Mouse (Mus musculus) stomach, embryonic 15.5 days (tissue): ENCODE measurements around the gene Htt. TPM values are rescaled to one million over a fixed set of nuclear protein-coding genes. Genes with fewer than 3 reads are reported as not detected.
"Not testable (repeated sequence)": the region's sequence is repeated elsewhere in the genome, so short reads cannot be mapped to it uniquely, and the experiment has no call there.

ENCODE experiments used
- ATAC-seq: fragments of 200-750 bp; cut with Nextera tagmentation; 2 replicates; pipeline ENCODE4 v1.8.0; 2017; ENCODE audit warnings: low read depth, moderate number of reproducible peaks, moderate TSS enrichment; ENCODE audit not compliant: insufficient read depth, low FRiP score
- H3K27ac ChIP-seq: fragments of 300-500 bp; sonication (generic); 2 replicates; pipeline ENCODE4 v1.5.1; 2015; ENCODE audit warnings: mild to moderate bottlenecking, inconsistent platforms
- H3K27me3 ChIP-seq: fragments of 300-500 bp; sonication (generic); replicated peaks from 2 replicates; pipeline ENCODE4 v1.6.1; 2015; ENCODE audit warnings: inconsistent platforms
- H3K36me3 ChIP-seq: fragments of 300-500 bp; sonication (generic); 2 replicates; pipeline ENCODE4 v1.6.1; 2015; ENCODE audit warnings: inconsistent platforms
- H3K4me1 ChIP-seq: fragments of 300-500 bp; sonication (generic); 2 replicates; pipeline ENCODE4 v1.6.1; 2015; ENCODE audit warnings: inconsistent platforms
- H3K4me2 ChIP-seq: fragments of 300-500 bp; sonication (generic); 2 replicates; pipeline ENCODE4 v1.6.1; 2015; ENCODE audit warnings: mild to moderate bottlenecking, inconsistent platforms
- H3K4me3 ChIP-seq: fragments of 300-500 bp; sonication (generic); replicated peaks from 2 replicates; pipeline ENCODE4 v1.5.1; 2015; ENCODE audit warnings: inconsistent platforms
- H3K9ac ChIP-seq: fragments of 300-500 bp; sonication (generic); 2 replicates; pipeline ENCODE4 v1.6.1; 2015; ENCODE audit warnings: inconsistent platforms
- H3K9me3 ChIP-seq: fragments of 300-500 bp; sonication (generic); 2 replicates; pipeline ENCODE4 v1.6.1; 2016; ENCODE audit warnings: inconsistent platforms
- WGBS: fragments of 180-500 bp; shearing (Covaris S2); methylation state at CpG from one replicate; pipeline ENCODE4 v1.1.7; 2015; 5-methylcytosine and 5-hydroxymethylcytosine counted together
- polyA plus RNA-seq: library from polyadenylated mRNA; unstranded; fragments of >200 nt; fragmentation: Nextera tagmentation; extraction: Ambion mirVana; gene quantifications from 2 replicates; pipeline ENCODE4 v1.2.1, GENCODE M21; 2015

The Htt gene
- polyA plus RNA-seq = 11.9 TPM in 2 replicates

- peaks cover 7% of the 10 kb centered on the region for H3K4me1 ChIP-seq
- ATAC-seq = peak; percentile 97
Observed at GRCm38 (mm10) chr5:34761509-34761908, at the start of gene Htt. Gene Htt (plus strand): TSS chr5:34761740.

GRCm38 (mm10) chr5:34714371-34714770 is 47.2 kb upstream of the Htt start:
- H3K4me1 ChIP-seq, H3K36me3 ChIP-seq, H3K4me2 ChIP-seq, ATAC-seq, H3K27me3 ChIP-seq, H3K27ac ChIP-seq, H3K9me3 ChIP-seq, H3K9ac ChIP-seq, H3K4me3 ChIP-seq: not testable (repeated sequence)
- WGBS = 66% methylated on average over 3 of the region's 3 CpGs

More at GRCm38 (mm10) chr5:34761509-34761908, at the start of gene Htt:
- WGBS = under 1% methylated on average over 35 of the region's 35 CpGs
- Histone ChIP-seq H3K9me3 (no peaks in the 10 kb centered on the region), H3K36me3 (no peaks in the 10 kb centered on the region), H3K27me3 (no peaks in the 10 kb centered on the region), H3K9ac (peak within 1 kb of the TSS; percentile 74), H3K4me2 (peak within 1 kb of the TSS; percentile 89), H3K4me3 (peak within 1 kb of the TSS; percentile 67), H3K27ac (peak within 1 kb of the TSS; percentile 91)

GRCm38 (mm10) chr5:34714816-34715215 is 46.7 kb upstream of the Htt start:
- no peaks in the 10 kb centered on the region for H3K36me3 ChIP-seq
- H3K27me3 ChIP-seq = no peaks in the 10 kb centered on the region
- 78% methylated on average over 5 of the region's 5 CpGs for WGBS
- no peaks in the 10 kb centered on the region for H3K4me1 ChIP-seq
- ATAC-seq = no peak
- no peak overlapping the region for H3K9ac ChIP-seq
- H3K27ac ChIP-seq = no peak overlapping the region
- H3K9me3 ChIP-seq = no peaks in the 10 kb centered on the region
- no peak overlapping the region for H3K4me3 ChIP-seq
- no peak overlapping the region for H3K4me2 ChIP-seq

GRCm38 (mm10) chr5:34729141-34729540 is 32.4 kb upstream of the Htt start:
- Histone ChIP-seq H3K9ac (no peak overlapping the region), H3K27ac (no peak overlapping the region), H3K9me3 (no peaks in the 10 kb centered on the region), H3K4me1 (no peaks in the 10 kb centered on the region), H3K36me3 (no peaks in the 10 kb centered on the region), H3K27me3 (no peaks in the 10 kb centered on the region), H3K4me2 (no peak overlapping the region), H3K4me3 (no peak overlapping the region)
- ATAC-seq = no peak

GRCm38 (mm10) chr5:34730255-34730654 is 31.3 kb upstream of the Htt start:
- ATAC-seq = no peak
- H3K4me2 ChIP-seq = no peak overlapping the region
- H3K36me3 ChIP-seq = no peaks in the 10 kb centered on the region
- H3K4me3 ChIP-seq = no peak overlapping the region
- no peaks in the 10 kb centered on the region for H3K9me3 ChIP-seq
- H3K27me3 ChIP-seq = no peaks in the 10 kb centered on the region
- no peak overlapping the region for H3K9ac ChIP-seq
- 56% methylated on average over 1 of the region's 1 CpGs for WGBS
- H3K27ac ChIP-seq = no peak overlapping the region
- no peaks in the 10 kb centered on the region for H3K4me1 ChIP-seq

GRCm38 (mm10) chr5:34751477-34751876 is 10.1 kb upstream of the Htt start:
- Histone ChIP-seq H3K4me3 (no peak overlapping the region), H3K9ac (no peak overlapping the region), H3K9me3 (no peaks in the 10 kb centered on the region), H3K27ac (no peak overlapping the region), H3K36me3 (no peaks in the 10 kb centered on the region), H3K27me3 (no peaks in the 10 kb centered on the region), H3K4me1 (no peaks in the 10 kb centered on the region), H3K4me2 (no peak overlapping the region)
- no peak for ATAC-seq
- 59% methylated on average over 3 of the region's 3 CpGs for WGBS

- WGBS = 59% methylated on average over 1 of the region's 1 CpGs
- Histone ChIP-seq H3K27me3 (no peaks in the 10 kb centered on the region), H3K36me3 (no peaks in the 10 kb centered on the region), H3K27ac (no peak overlapping the region), H3K4me2 (no peak overlapping the region), H3K9ac (no peak overlapping the region), H3K4me3 (no peak overlapping the region), H3K9me3 (no peaks in the 10 kb centered on the region), H3K4me1 (peaks cover 7% of the 10 kb centered on the region)
- no peak for ATAC-seq
Observed at GRCm38 (mm10) chr5:34758762-34759161, 2.8 kb upstream of the Htt start.

- 1% methylated on average over 19 of the region's 19 CpGs for WGBS
- peak overlapping the region; percentile 91 for H3K27ac ChIP-seq
- peak overlapping the region; percentile 54 for H3K9ac ChIP-seq
- H3K4me2 ChIP-seq = peak overlapping the region; percentile 89
- peaks cover 7% of the 10 kb centered on the region for H3K4me1 ChIP-seq
- peak; percentile 21 for ATAC-seq
- peak overlapping the region; percentile 67 for H3K4me3 ChIP-seq
- H3K27me3 ChIP-seq = no peaks in the 10 kb centered on the region
- H3K9me3 ChIP-seq = no peaks in the 10 kb centered on the region
- no peaks in the 10 kb centered on the region for H3K36me3 ChIP-seq
Observed at GRCm38 (mm10) chr5:34760850-34761508, 561 bp upstream of the Htt start.

GRCm38 (mm10) chr5:34761934-34762611 is 533 bp downstream of the Htt start:
- under 1% methylated on average over 46 of the region's 54 CpGs for WGBS
- Histone ChIP-seq H3K27ac (peak overlapping the region; percentile 91), H3K4me2 (peak overlapping the region; percentile 89), H3K36me3 (no peaks in the 10 kb centered on the region), H3K27me3 (no peaks in the 10 kb centered on the region), H3K9ac (peak overlapping the region; percentile 74), H3K4me3 (peak overlapping the region; percentile 67), H3K9me3 (no peaks in the 10 kb centered on the region), H3K4me1 (peaks cover 7% of the 10 kb centered on the region)
- peak; percentile 24; the same call in 1 of the 2 replicates for ATAC-seq

- H3K9me3 ChIP-seq = no peaks in the 10 kb centered on the region
- no peak overlapping the region for H3K27ac ChIP-seq
- no peak overlapping the region for H3K9ac ChIP-seq
- H3K27me3 ChIP-seq = no peaks in the 10 kb centered on the region
- ATAC-seq = no peak
- H3K4me2 ChIP-seq = no peak overlapping the region
- no peaks in the 10 kb centered on the region for H3K36me3 ChIP-seq
- H3K4me3 ChIP-seq = no peak overlapping the region
- WGBS = 87% methylated on average over 3 of the region's 3 CpGs
- no peaks in the 10 kb centered on the region for H3K4me1 ChIP-seq
Observed at GRCm38 (mm10) chr5:34771818-34772217, 10.3 kb downstream of the Htt start.

GRCm38 (mm10) chr5:34772696-34773245 is 11.2 kb downstream of the Htt start:
- H3K4me3 ChIP-seq = no peak overlapping the region
- H3K27ac ChIP-seq = no peak overlapping the region
- no peaks in the 10 kb centered on the region for H3K4me1 ChIP-seq
- no peak for ATAC-seq
- no peaks in the 10 kb centered on the region for H3K9me3 ChIP-seq
- 83% methylated on average over 4 of the region's 4 CpGs for whole genome bisulfite sequencing
- H3K36me3 ChIP-seq = no peaks in the 10 kb centered on the region
- H3K9ac ChIP-seq = no peak overlapping the region
- no peak overlapping the region for H3K4me2 ChIP-seq
- no peaks in the 10 kb centered on the region for H3K27me3 ChIP-seq

GRCm38 (mm10) chr5:34773392-34773791 is 11.9 kb downstream of the Htt start:
- Histone ChIP-seq H3K9me3 (no peaks in the 10 kb centered on the region), H3K4me2 (no peak overlapping the region), H3K27me3 (no peaks in the 10 kb centered on the region), H3K4me3 (no peak overlapping the region), H3K36me3 (no peaks in the 10 kb centered on the region), H3K4me1 (no peaks in the 10 kb centered on the region), H3K9ac (no peak overlapping the region), H3K27ac (no peak overlapping the region)
- 90% methylated on average over 2 of the region's 2 CpGs for WGBS
- ATAC-seq = no peak
